In genomic region chr5:113547949-113548700, GRCm38 (mm10) we compare ENCODE assay signal across 9 mouse cellular contexts. TPM values are rescaled to one million over a fixed set of nuclear protein-coding genes. Genes with fewer than 3 reads are reported as not detected.
A peak's percentile ranks its signal among the peaks of the same experiment; 100 is the strongest.
DNase-seq lines count a peak whose midpoint lies in the region; ATAC-seq and TF ChIP-seq lines count a peak whose summit lies in the region.
"Had no signal": no experiment of that assay in that cellular context is flagged by ENCODE, and none has a peak within 500 bp of the region (broad histone marks: within the 10 kb centered on the region; RNA-seq: fewer than 3 reads in every experiment).

No protein-coding gene starts in this region.

- peak; percentile 77 for ATAC-seq in activated CD4-positive, CD25-positive, alpha-beta regulatory T cell, adult 4 months
- ATAC-seq in common myeloid progenitor, adult 5-6 weeks (replicated peaks; ENCODE audit: low read depth, poor library complexity, severe bottlenecking) = peak; percentile 63

- H3K4me1 ChIP-seq in olfactory bulb, adult 2 months (ENCODE audit: control insufficient read depth, insufficient read depth, low read length) = peaks cover 27% of the 10 kb centered on the region

- TF ChIP-seq POLR2A in olfactory bulb, adult 2 months (IDR thresholded peaks at IDR 0.05; ENCODE audit: insufficient read depth, low read depth, low read length) = no peak

- DNase-seq in ovary, adult 18-20 months (ENCODE audit: low spot score) = peak; percentile 7
- DNase-seq in ovary, postnatal 10 days (ENCODE audit: low spot score) = no peak
- DNase-seq in heart, postnatal 14 days = peak; percentile 56 to 58
- peak; percentile 63 to 67 for DNase-seq in left cerebral cortex, postnatal 14 days (ENCODE audit: low spot score in 2 of 2)
- DNase-seq in spleen, postnatal 14 days (ENCODE audit: low spot score in 2 of 2) = no peak

- peak; percentile 70 for TF ChIP-seq CTCF in olfactory bulb, adult 2 months (IDR thresholded peaks at IDR 0.05; ENCODE audit: insufficient read depth, low read depth, low read length)

- WGBS in olfactory bulb, adult 2 months = 55% methylated on average over 14 of the region's 14 CpGs

- no peak overlapping the region for H3K4me3 ChIP-seq in olfactory bulb, adult 2 months (ENCODE audit: insufficient read depth, low read depth, low read length)
- H3K4me3 ChIP-seq: neural tube, embryonic 13.5 days had no signal

- intact Hi-C loops in heart, postnatal 14 days (cut with DNase I) = no loop called here
- intact Hi-C loops in left cerebral cortex, postnatal 14 days (cut with DNase I) = loop anchor here (10.0 kb wide), 1 partner anchor 53 kb away; the partner anchor contains the start of gene Wscd2

- H3K27ac ChIP-seq in olfactory bulb, adult 2 months (ENCODE audit: insufficient read depth, low read depth, low read length) = no peak overlapping the region
- H3K27ac ChIP-seq: neural tube, embryonic 13.5 days had no signal

RNA-seq across cellular contexts. Expression of gene Wscd2, which starts 58.0 kb away (rescaled TPM):
- polyA plus RNA-seq in activated CD4-positive, CD25-positive, alpha-beta regulatory T cell, adult 4 months (2017; shearing (Covaris generic)) = 1 to 10 TPM; 1.6 to 2.2 TPM
- not detected in 2 replicates for total RNA-seq in common myeloid progenitor, adult 5-6 weeks (2017)
- total RNA-seq in heart, postnatal 14 days (2021) = under 1 TPM; 0.36 to 0.49 TPM
- total RNA-seq in left cerebral cortex, postnatal 14 days (2021) = 10 to 100 TPM; 60.6 to 62.5 TPM
- polyA plus RNA-seq in olfactory bulb, adult 2 months (2012; ENCODE audit: insufficient read depth, insufficient read length, low replicate concordance, missing spikeins) = not detected in 2 replicates

Comparison
In these comparisons a context has a peak if more than half of its experiments do, and no peak if none do; other contexts are left out.
1. DNase-seq: peak in ovary, adult 18-20 months (single experiment), heart, postnatal 14 days (2 of 2) and left cerebral cortex, postnatal 14 days (2 of 2); none in ovary, postnatal 10 days (single experiment) and spleen, postnatal 14 days (0 of 2).
2. RNA of gene Wscd2, which starts 58.0 kb away (total RNA-seq): 60.6 to 62.5 TPM in left cerebral cortex, postnatal 14 days; 0.36 to 0.49 TPM in heart, postnatal 14 days and not detected in common myeloid progenitor, adult 5-6 weeks; every median in the first group is over 10 times any median in the second.